Mouse (Mus musculus) MEL (cell line): Measurements from ENCODE around the gene Ldlrad2. TPM values are rescaled to one million over a fixed set of nuclear protein-coding genes. Genes with fewer than 3 reads are reported as not detected.
A peak's percentile ranks its signal among the peaks of the same experiment; 100 is the strongest.

Experiments
- DNase-seq: peaks from one replicate; pipeline ENCODE4 v3.0.0; 2011; ENCODE audit warnings: low read depth, low spot score
- H3K27ac ChIP-seq: 2 replicates; pipeline ENCODE4 v1.5.1; 2012; ENCODE audit warnings: low read depth, mild to moderate bottlenecking, control low read depth, low read length, moderate library complexity; ENCODE audit not compliant: control insufficient read depth
- H3K27me3 ChIP-seq, 2 experiments: fragments of 150-350 bp in 1 of 2; sonication (generic) in 1 of 2; 2 replicates each; pipeline ENCODE4 v1.6.1; 2012; ENCODE audit warnings: low read length in 2 of 2, mild to moderate bottlenecking in 2 of 2, improper control_type of control experiment in 1 of 2, moderate library complexity in 1 of 2; ENCODE audit not compliant: insufficient read depth in 2 of 2, control insufficient read depth in 1 of 2
- H3K36me3 ChIP-seq, 2 experiments: 2 replicates each; pipeline ENCODE4 v1.6.1; 2012 to 2014; ENCODE audit warnings: low read length in 2 of 2, improper control_type of control experiment in 1 of 2, inconsistent platforms in 1 of 2, mild to moderate bottlenecking in 1 of 2; ENCODE audit not compliant: insufficient read depth in 2 of 2, control insufficient read depth in 1 of 2
- H3K4me1 ChIP-seq, 2 experiments: fragments of 150-350 bp in 1 of 2; sonication (generic) in 1 of 2; 2 replicates each; pipeline ENCODE4 v1.6.1; 2012; ENCODE audit warnings: low read length in 2 of 2, improper control_type of control experiment in 1 of 2, mild to moderate bottlenecking in 1 of 2; ENCODE audit not compliant: insufficient read depth in 2 of 2, control insufficient read depth in 1 of 2
- H3K4me3 ChIP-seq, 2 experiments: fragments of 150-350 bp in 1 of 2; sonication (generic) in 1 of 2; 2 replicates each; pipeline ENCODE4 v1.5.1; 2012; ENCODE audit warnings: low read depth in 2 of 2, low read length in 2 of 2, mild to moderate bottlenecking in 2 of 2, moderate library complexity in 2 of 2, control low read depth in 1 of 2, improper control_type of control experiment in 1 of 2; ENCODE audit not compliant: control insufficient read depth in 1 of 2, insufficient read depth in 1 of 2
- H3K79me2 ChIP-seq: 2 replicates; pipeline ENCODE4 v1.6.1; 2012; ENCODE audit warnings: mild to moderate bottlenecking, low read length, moderate library complexity; ENCODE audit not compliant: control insufficient read depth, poor library complexity, insufficient read depth
- H3K9ac ChIP-seq: 2 replicates; pipeline ENCODE4 v1.6.1; 2012; ENCODE audit warnings: low read depth, mild to moderate bottlenecking, control low read depth, low read length, moderate library complexity; ENCODE audit not compliant: control insufficient read depth, poor library complexity, severe bottlenecking
- H3K9me3 ChIP-seq: fragments of 150-350 bp; sonication (generic); replicated peaks from 2 replicates; pipeline ENCODE4 v1.6.1; 2012; ENCODE audit warnings: mild to moderate bottlenecking, low read length, improper control_type of control experiment, moderate library complexity; ENCODE audit not compliant: insufficient read depth
- CHD1 ChIP-seq: IDR thresholded peaks from 2 replicates; pipeline ENCODE4 v1.6.1; 2012; ENCODE audit warnings: low read depth, mild to moderate bottlenecking, inconsistent platforms, low read length, improper control_type of control experiment
- CHD2 ChIP-seq: IDR thresholded peaks from 2 replicates; pipeline ENCODE4 v1.6.1; 2011; ENCODE audit warnings: low read length, improper control_type of control experiment
- E2F4 ChIP-seq: IDR thresholded peaks from 2 replicates; pipeline ENCODE4 v1.6.1; 2011; ENCODE audit warnings: low read depth, low read length, improper control_type of control experiment, borderline replicate concordance
- ELF1 ChIP-seq: IDR thresholded peaks from 2 replicates; pipeline ENCODE4 v1.6.1; 2014; ENCODE audit warnings: low read depth, mild to moderate bottlenecking, inconsistent platforms, low read length, improper control_type of control experiment, moderate library complexity
- GABPA ChIP-seq: IDR thresholded peaks from 2 replicates; pipeline ENCODE4 v1.6.1; 2012; ENCODE audit warnings: low read depth, mild to moderate bottlenecking, inconsistent platforms, low read length, improper control_type of control experiment, moderate library complexity
- GATA1 ChIP-seq: IDR thresholded peaks from 2 replicates; pipeline ENCODE4 v1.6.1; 2011; ENCODE audit warnings: low read depth, low read length, improper control_type of control experiment
- HCFC1 ChIP-seq: IDR thresholded peaks from 2 replicates; pipeline ENCODE4 v1.6.1; 2012; ENCODE audit warnings: low read depth, mild to moderate bottlenecking, inconsistent platforms, low read length, improper control_type of control experiment, moderate library complexity
- JUND ChIP-seq: IDR thresholded peaks from 2 replicates; pipeline ENCODE4 v1.6.1; 2011; ENCODE audit warnings: low read depth, mild to moderate bottlenecking, improper control_type of control experiment, low read length
- KAT2A ChIP-seq: conservative IDR thresholded peaks from 2 replicates; pipeline ENCODE4 v1.6.1; 2012; ENCODE audit warnings: low read depth, low read length, improper control_type of control experiment, inconsistent platforms
- MAFK ChIP-seq: IDR thresholded peaks from 2 replicates; pipeline ENCODE4 v1.6.1; 2011; ENCODE audit warnings: low read depth, mild to moderate bottlenecking, low read length, improper control_type of control experiment, borderline replicate concordance
- MAX ChIP-seq: IDR thresholded peaks from 2 replicates; pipeline ENCODE4 v1.6.1; 2011; ENCODE audit warnings: low read length, improper control_type of control experiment
- MAZ ChIP-seq: IDR thresholded peaks from 2 replicates; pipeline ENCODE4 v1.6.1; 2012; ENCODE audit warnings: low read depth, mild to moderate bottlenecking, inconsistent platforms, low read length, improper control_type of control experiment
- MXI1 ChIP-seq: IDR thresholded peaks from 2 replicates; pipeline ENCODE4 v1.6.1; 2011; ENCODE audit warnings: mild to moderate bottlenecking, low read depth, low read length, improper control_type of control experiment
- MYB ChIP-seq: IDR thresholded peaks from 2 replicates; pipeline ENCODE4 v1.6.1; 2011; ENCODE audit warnings: mild to moderate bottlenecking, low read depth, low read length, improper control_type of control experiment
- MYC ChIP-seq: IDR thresholded peaks from 2 replicates; pipeline ENCODE4 v1.6.1; 2011; ENCODE audit warnings: low read depth, mild to moderate bottlenecking, low read length, improper control_type of control experiment, moderate library complexity
- NELFE ChIP-seq: IDR thresholded peaks from 2 replicates; pipeline ENCODE4 v1.6.1; 2011; ENCODE audit warnings: low read depth, low read length, improper control_type of control experiment
- NRF1 ChIP-seq: IDR thresholded peaks from 2 replicates; pipeline ENCODE4 v1.6.1; 2014; ENCODE audit warnings: low read depth, mild to moderate bottlenecking, inconsistent platforms, low read length, improper control_type of control experiment, moderate library complexity; ENCODE audit not compliant: poor library complexity, insufficient read depth, severe bottlenecking
- POLR2AphosphoS2 ChIP-seq: IDR thresholded peaks from 2 replicates; pipeline ENCODE4 v1.6.1; 2011; ENCODE audit warnings: low read length, improper control_type of control experiment
- SIN3A ChIP-seq: IDR thresholded peaks from 2 replicates; pipeline ENCODE4 v1.6.1; 2012; ENCODE audit warnings: low read length, improper control_type of control experiment, inconsistent platforms
- TAL1 ChIP-seq: IDR thresholded peaks from 2 replicates; pipeline ENCODE4 v1.6.1; 2012; ENCODE audit warnings: mild to moderate bottlenecking, inconsistent platforms, low read length, moderate library complexity, mixed read lengths
- TBP ChIP-seq: IDR thresholded peaks from 2 replicates; pipeline ENCODE4 v1.8.0; 2011; ENCODE audit warnings: low read depth, low read length, improper control_type of control experiment
- USF1 ChIP-seq: IDR thresholded peaks from 2 replicates; pipeline ENCODE4 v1.6.1; 2014; ENCODE audit warnings: low read depth, mild to moderate bottlenecking, inconsistent platforms, low read length, improper control_type of control experiment, moderate library complexity
- USF2 ChIP-seq, 2 experiments: IDR thresholded peaks; 2 replicates each; pipeline ENCODE4 v1.6.1; 2011 to 2012; ENCODE audit warnings: improper control_type of control experiment in 2 of 2, low read length in 2 of 2, borderline replicate concordance in 1 of 2, inconsistent platforms in 1 of 2, low read depth in 1 of 2, mild to moderate bottlenecking in 1 of 2; ENCODE audit not compliant: insufficient read depth in 1 of 2
- ZC3H11A ChIP-seq: IDR thresholded peaks from 2 replicates; pipeline ENCODE4 v1.6.1; 2012; ENCODE audit warnings: low read depth, mild to moderate bottlenecking, inconsistent platforms, low read length, improper control_type of control experiment
- ZKSCAN1 ChIP-seq: IDR thresholded peaks from 2 replicates; pipeline ENCODE4 v1.6.1; 2012; ENCODE audit warnings: low read depth, mild to moderate bottlenecking, inconsistent platforms, low read length, improper control_type of control experiment, moderate library complexity
- ZMIZ1 ChIP-seq: IDR thresholded peaks from 2 replicates; pipeline ENCODE4 v1.6.1; 2012; ENCODE audit warnings: low read depth, mild to moderate bottlenecking, inconsistent platforms, low read length, improper control_type of control experiment, moderate library complexity
- polyA plus RNA-seq, 2 experiments: library from polyadenylated mRNA; stranded (reverse) in 1 of 2; unstranded in 1 of 2; fragments of >175 nt in 1 of 2; fragments of >200 nt in 1 of 2; gene quantifications; 2 replicates each; pipeline versions ENCODE4 v1.2.1 to v1.2.4; 2012; ENCODE audit warnings: low replicate concordance in 2 of 2, low read depth in 1 of 2; ENCODE audit not compliant: insufficient read length in 2 of 2, insufficient read depth in 1 of 2, missing spikeins in 1 of 2
- total RNA-seq: library from RNA; depleted of rRNA; stranded (reverse); fragments of 300-350 nt; gene quantifications from 2 replicates; pipeline ENCODE4 v1.2.3, GENCODE M21; 2012

Ldlrad2 gene
- total and polyA plus RNA-seq, 3 experiments = not detected

DNA sequence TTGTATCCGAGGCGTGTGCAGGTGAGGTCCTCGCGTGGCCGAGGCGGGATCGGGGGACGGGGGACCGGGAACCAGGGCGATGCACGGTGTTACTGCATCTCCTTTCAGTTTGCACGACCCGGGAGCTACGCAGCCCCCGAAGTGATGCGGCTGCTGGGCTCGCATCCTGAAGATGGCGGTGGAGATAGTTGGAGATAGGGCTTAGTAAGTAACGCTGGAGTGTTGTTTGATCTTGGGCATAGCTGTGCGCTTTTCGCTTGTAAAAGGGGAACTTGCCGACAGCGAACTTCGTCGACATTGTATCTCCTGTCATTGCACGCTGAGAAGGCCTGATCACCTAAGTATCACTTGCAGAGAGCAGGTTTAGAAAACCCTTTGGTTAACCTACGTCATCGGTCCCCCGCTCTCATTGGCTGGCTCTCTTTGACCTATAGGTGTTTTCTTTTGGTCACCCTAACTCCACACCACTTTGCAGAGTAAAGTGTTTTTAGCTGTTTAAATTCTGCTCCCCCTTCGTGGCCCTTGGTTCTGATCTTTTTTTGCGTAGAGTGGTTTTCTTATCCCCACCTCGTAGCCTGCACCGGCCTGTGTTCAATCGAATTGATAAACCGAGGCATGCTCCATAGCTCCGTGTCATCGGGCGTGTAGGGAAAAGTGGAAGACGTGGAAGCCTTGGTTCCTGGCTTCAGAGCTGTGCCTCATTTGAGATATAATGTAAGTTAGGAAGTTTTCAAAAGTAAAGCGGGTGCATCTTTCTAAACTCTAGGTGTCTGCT lies 20.3 kb upstream of the Ldlrad2 start:
- Histone ChIP-seq H3K27ac (peak overlapping the region; percentile 79), H3K79me2 (peaks cover 50% of the 10 kb centered on the region), H3K9ac (peak overlapping the region; percentile 94), H3K27me3 (peaks cover 0 to 2% of the 10 kb centered on the region in 2 experiments; a peak in 2 of 4 replicates), H3K9me3 (no peaks in the 10 kb centered on the region), H3K36me3 (peaks cover 0 to 18% of the 10 kb centered on the region in 2 experiments; a peak in 2 of 4 replicates), H3K4me1 (peaks cover 5 to 6% of the 10 kb centered on the region in 2 experiments; a peak in 3 of 4 replicates), H3K4me3 (peak overlapping the region; percentile 88 to 90)
- DNase-seq = peak; percentile 83
- peak; percentile 60; the same call in 1 of the 2 replicates for TF ChIP-seq SIN3A
- TF ChIP-seq NELFE = no peak
- TF ChIP-seq MAX = peak; percentile 38; the same call in 1 of the 2 replicates
- no peak for TF ChIP-seq MYB
- no peak for TF ChIP-seq MAFK
- TF ChIP-seq CHD1 = peak; percentile 68; the same call in 1 of the 2 replicates
- peak; percentile 72 for TF ChIP-seq TBP
- 0 out of 2 replicates have a peak, but pooled peaks have one; percentile 41 for TF ChIP-seq GATA1
- TF ChIP-seq MXI1 = peak; percentile 70

DNA sequence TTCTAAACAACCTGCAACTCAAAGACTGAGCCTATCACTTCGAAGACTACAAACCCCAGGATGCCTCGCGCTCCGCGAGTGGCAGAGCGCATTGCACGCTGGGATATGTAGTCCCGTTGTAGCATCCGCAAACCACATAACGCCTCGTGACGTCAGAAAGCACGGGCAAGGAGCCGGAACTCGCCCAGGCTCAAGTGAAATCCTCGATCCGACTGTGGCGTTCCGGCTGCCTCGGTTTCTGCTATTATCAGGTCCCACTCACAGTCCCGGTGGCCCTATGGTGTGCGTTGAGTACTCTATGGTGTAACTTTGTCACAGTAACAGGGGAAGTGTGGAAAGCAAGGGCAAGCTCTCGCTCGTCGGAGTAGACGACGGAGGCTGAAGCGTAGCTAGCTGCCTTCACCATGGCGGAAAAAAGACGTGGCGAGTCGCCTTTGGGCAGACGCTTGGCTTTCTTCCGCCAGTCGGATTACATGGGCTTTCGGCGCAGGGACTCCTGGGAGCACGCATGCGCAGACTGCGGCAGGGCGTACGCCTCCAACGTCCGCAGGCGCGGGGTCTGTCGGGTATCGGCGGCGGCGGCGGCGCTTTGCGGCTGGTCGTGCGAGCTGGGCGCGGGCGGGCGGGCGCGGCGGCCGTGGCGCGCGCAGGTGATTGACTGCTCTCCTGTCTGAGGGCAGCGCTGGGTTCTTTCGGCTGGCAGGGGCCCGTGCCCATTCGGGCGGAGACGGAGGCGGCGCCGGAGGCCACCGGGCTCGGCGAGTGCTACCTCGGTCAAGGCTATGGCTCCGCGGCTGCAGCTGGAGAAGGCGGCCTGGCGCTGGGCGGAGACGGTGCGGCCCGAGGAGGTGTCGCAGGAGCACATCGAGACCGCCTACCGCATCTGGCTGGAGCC lies 19.5 kb upstream of the Ldlrad2 start, which contains the start of gene Usp48:
Gene Usp48 (plus strand): TSS at position 155 of the 895 bp plus-strand sequence.
- peak within 1 kb of the TSS; percentile 99 for H3K27ac ChIP-seq
- H3K79me2 ChIP-seq = peaks cover 42% of the 10 kb centered on the region
- H3K9me3 ChIP-seq = no peaks in the 10 kb centered on the region
- peaks cover 4 to 6% of the 10 kb centered on the region in 2 experiments; a peak in 3 of 4 replicates for H3K4me1 ChIP-seq
- peak; percentile 98 for DNase-seq
- peaks cover under 1 to 5% of the 10 kb centered on the region in 2 experiments; a peak in 2 of 4 replicates for H3K27me3 ChIP-seq
- H3K9ac ChIP-seq = peak within 1 kb of the TSS; percentile 99
- peak within 1 kb of the TSS; percentile 88 to 90 for H3K4me3 ChIP-seq
- peaks cover 0 to 18% of the 10 kb centered on the region in 2 experiments; a peak in 2 of 4 replicates for H3K36me3 ChIP-seq
- TF ChIP-seq CHD2 (no peak; the same call in 1 of the 2 replicates), MAX (peak; percentile 57; the same call in 1 of the 2 replicates), TAL1 (no peak), ELF1 (peak; percentile 80), SIN3A (no peak; the same call in 1 of the 2 replicates), CHD1 (peak; percentile 50; the same call in 1 of the 2 replicates), MAZ (no peak), NRF1 (peak; percentile 83), MYC (peak; percentile 80), KAT2A (peak; percentile 90), NELFE (peak; percentile 84), GABPA (no peak), USF1 (peak; percentile 26; the same call in 1 of the 2 replicates), MYB (peak; percentile 71), ZC3H11A (no peak), JUND (no peak), ZMIZ1 (no peak; the same call in none of the 2 replicates), E2F4 (no peak), MXI1 (peak; percentile 12; the same call in 1 of the 2 replicates), HCFC1 (peak; percentile 91), USF2 (IDR thresholded peaks at IDR 0.05; ENCODE audit: borderline replicate concordance in 1 of 2, insufficient read depth in 1 of 2, low read depth in 1 of 2, low read length in 2 of 2) (no peak), POLR2AphosphoS2 (peak; percentile 74; the same call in 1 of the 2 replicates), ZKSCAN1 (no peak)
